Mouse (Mus musculus) kidney, postnatal 0 days (tissue): ENCODE measurements around the gene Zscan4e. TPM values are rescaled to one million over a fixed set of nuclear protein-coding genes. Genes with fewer than 3 reads are reported as not detected.
"Not testable (repeated sequence)": the region's sequence is repeated elsewhere in the genome, so short reads cannot be mapped to it uniquely, and the experiment has no call there.

Source experiments
- ATAC-seq: fragments of 200-750 bp; cut with Nextera tagmentation; replicated peaks from 2 replicates; pipeline ENCODE4 v1.8.0; 2017; ENCODE audit warnings: low read depth, moderate number of reproducible peaks, moderate TSS enrichment, moderate library complexity; ENCODE audit not compliant: low FRiP score
- DNase-seq: peaks from one replicate; pipeline ENCODE4 v3.0.0-alpha.2; 2016; ENCODE audit warnings: low spot score
- H3K27ac ChIP-seq: fragments of 300-500 bp; sonication (generic); 2 replicates; pipeline ENCODE4 v1.5.1; 2014; ENCODE audit warnings: mild to moderate bottlenecking
- H3K27me3 ChIP-seq: fragments of 300-500 bp; sonication (generic); 2 replicates; pipeline ENCODE4 v1.6.1; 2014; ENCODE audit warnings: low read length, mixed read lengths; ENCODE audit not compliant: insufficient read depth
- H3K36me3 ChIP-seq: fragments of 300-500 bp; sonication (generic); 2 replicates; pipeline ENCODE4 v1.6.1; 2014; ENCODE audit warnings: low read length, mixed read lengths; ENCODE audit not compliant: insufficient read depth
- H3K4me1 ChIP-seq: fragments of 300-500 bp; sonication (generic); replicated peaks from 2 replicates; pipeline ENCODE4 v1.6.1; 2014; ENCODE audit warnings: antibody characterized with exemption, low read length, mixed read lengths; ENCODE audit not compliant: insufficient read depth
- H3K4me2 ChIP-seq: fragments of 300-500 bp; sonication (generic); 2 replicates; pipeline ENCODE4 v1.6.1; 2014; ENCODE audit warnings: mild to moderate bottlenecking, low read length, moderate library complexity, mixed read lengths
- H3K4me3 ChIP-seq: fragments of 300-500 bp; sonication (generic); replicated peaks from 2 replicates; pipeline ENCODE4 v1.5.1; 2014; ENCODE audit warnings: low read depth, low read length
- H3K9ac ChIP-seq: fragments of 300-500 bp; sonication (generic); 2 replicates; pipeline ENCODE4 v1.6.1; 2014; ENCODE audit warnings: low read depth, low read length
- H3K9me3 ChIP-seq: fragments of 300-500 bp; sonication (generic); replicated peaks from 2 replicates; pipeline ENCODE4 v1.6.1; 2016; ENCODE audit warnings: low read length, inconsistent platforms, mixed read lengths
- microRNA-seq: library from miRNA; unstranded; fragments of <30 nt; microRNA quantifications from one replicate; pipeline ENCODE4, GENCODE M21; 2016
- polyA plus RNA-seq: library from polyadenylated mRNA; unstranded; fragments of >200 nt; fragmentation: Nextera tagmentation; extraction: Ambion mirVana; gene quantifications from 2 replicates; pipeline ENCODE4 v1.2.1, GENCODE M21; 2015

The Zscan4e gene
- not detected in 2 replicates for polyA plus RNA-seq

DNA sequence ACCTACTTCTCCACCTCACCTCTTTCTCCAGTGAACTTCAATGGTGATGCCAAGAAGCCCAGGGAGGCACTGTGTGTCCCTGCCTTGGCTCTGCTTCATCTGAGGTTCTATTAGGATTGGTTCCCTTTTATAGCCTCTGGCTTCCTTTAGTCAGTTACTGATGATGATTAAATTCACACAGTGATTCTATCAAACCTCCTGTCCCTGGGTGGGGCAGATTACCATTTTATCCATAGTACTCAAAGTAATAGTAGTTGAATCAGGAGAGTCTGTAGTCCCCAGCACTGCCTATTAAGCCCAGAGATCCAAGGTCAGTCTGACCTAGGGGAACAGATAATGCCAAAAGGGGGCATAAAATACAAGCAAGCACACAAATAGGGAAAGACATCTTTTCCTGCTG, at the start of gene Zscan4e:
Zscan4e (minus strand) TSS at position 101 of the 400 bp plus-strand sequence.
- not testable (repeated sequence) for ATAC-seq, H3K4me2 ChIP-seq, H3K9me3 ChIP-seq, H3K36me3 ChIP-seq, H3K9ac ChIP-seq, H3K4me1 ChIP-seq, DNase-seq, H3K4me3 ChIP-seq, H3K27ac ChIP-seq, H3K27me3 ChIP-seq

Small RNA genes lying within 50 kb of the gene (microRNA-seq; reads per million reads assigned to microRNA genes)
- gene Gm23087 (not detected), gene Gm26248 (not detected)

Other genes with a start within 250 kb of the Zscan4e start
- not detected in 2 replicates for gene Zscan4-ps1, start 241.0 kb downstream of the Zscan4e start, polyA plus RNA-seq
- not detected in 2 replicates for gene Zscan4d, start 144.5 kb downstream of the Zscan4e start, polyA plus RNA-seq
- gene Zscan4f, start 87.2 kb upstream of the Zscan4e start, polyA plus RNA-seq = not detected in 2 replicates
- gene Zscan4-ps2, start 203.6 kb upstream of the Zscan4e start, polyA plus RNA-seq = not detected in 2 replicates